Mouse (Mus musculus): ENCODE measurements around the gene Mark1. TPM values are rescaled to one million over a fixed set of nuclear protein-coding genes. Genes with fewer than 3 reads are reported as not detected.

The Mark1 gene
- polyA plus RNA-seq, 1 experiment from 2014 or later = 2.6 TPM

GRCm38 (mm10) chr1:184851741-184852618 lies 147.4 kb downstream of the Mark1 start:
- H3K4me1 ChIP-seq (replicated peaks; ENCODE audit: control insufficient read depth, insufficient read depth, low read length) = peaks cover 13% of the 10 kb centered on the region
- no peaks in the 10 kb centered on the region for H3K9me3 ChIP-seq (ENCODE audit: control insufficient read depth, low read length)
- WGBS = 12% methylated on average over 31 of the region's 31 CpGs
- DNase-seq (ENCODE audit: low spot score) (peak; percentile 81), ATAC-seq (replicated peaks; ENCODE audit: low FRiP score, low TSS enrichment, low read depth) (peak; percentile 88)
- peak overlapping the region; percentile 32 for H3K4me2 ChIP-seq (ENCODE audit: low read length)
- H3K4me3 ChIP-seq (ENCODE audit: low read depth, low read length) = no peak overlapping the region
- peak overlapping the region; percentile 33; the same call in 1 of the 2 replicates for H3K27ac ChIP-seq (ENCODE audit: low read depth)
- no peaks in the 10 kb centered on the region for H3K27me3 ChIP-seq (replicated peaks; ENCODE audit: control insufficient read depth, insufficient read depth, low read length)
- H3K9ac ChIP-seq (ENCODE audit: low read length) = no peak overlapping the region
- no peaks in the 10 kb centered on the region for H3K36me3 ChIP-seq (ENCODE audit: control insufficient read depth, insufficient read depth, low read length)

DNA sequence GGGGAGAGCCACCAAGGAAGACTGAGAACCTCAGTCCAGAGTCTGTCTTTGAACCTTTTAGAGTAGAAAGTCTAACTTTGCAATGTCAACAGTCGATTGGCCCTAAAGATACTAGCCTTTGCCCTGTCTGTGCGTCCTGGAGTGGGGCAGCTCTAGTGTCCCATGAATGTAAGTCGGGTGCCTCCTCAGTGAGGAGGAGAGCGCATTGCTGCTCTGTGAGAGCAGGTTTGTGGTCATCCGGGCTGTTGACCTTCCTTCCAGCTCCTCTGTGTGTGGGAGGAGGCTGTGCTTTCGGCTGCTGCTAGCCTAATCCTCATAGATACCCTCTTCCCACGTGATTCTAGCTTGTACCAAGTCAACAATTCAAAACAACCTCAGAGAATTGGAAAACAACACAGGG lies 148.2 kb downstream of the Mark1 start:
- no peak overlapping the region for H3K4me2 ChIP-seq (ENCODE audit: low read length)
- H3K9me3 ChIP-seq (ENCODE audit: control insufficient read depth, low read length) = no peaks in the 10 kb centered on the region
- ATAC-seq (replicated peaks; ENCODE audit: low FRiP score, low TSS enrichment, low read depth) = no peak
- no peak overlapping the region; the same call in 1 of the 2 replicates for H3K27ac ChIP-seq (ENCODE audit: low read depth)
- 38% methylated on average over 7 of the region's 7 CpGs for WGBS
- no peak overlapping the region for H3K4me3 ChIP-seq (ENCODE audit: low read depth, low read length)
- DNase-seq (ENCODE audit: low spot score) = no peak
- no peaks in the 10 kb centered on the region for H3K27me3 ChIP-seq (replicated peaks; ENCODE audit: control insufficient read depth, insufficient read depth, low read length)
- H3K4me1 ChIP-seq (replicated peaks; ENCODE audit: control insufficient read depth, insufficient read depth, low read length) = peaks cover 13% of the 10 kb centered on the region
- no peak overlapping the region for H3K9ac ChIP-seq (ENCODE audit: low read length)
- H3K36me3 ChIP-seq (ENCODE audit: control insufficient read depth, insufficient read depth, low read length) = no peaks in the 10 kb centered on the region

DNA sequence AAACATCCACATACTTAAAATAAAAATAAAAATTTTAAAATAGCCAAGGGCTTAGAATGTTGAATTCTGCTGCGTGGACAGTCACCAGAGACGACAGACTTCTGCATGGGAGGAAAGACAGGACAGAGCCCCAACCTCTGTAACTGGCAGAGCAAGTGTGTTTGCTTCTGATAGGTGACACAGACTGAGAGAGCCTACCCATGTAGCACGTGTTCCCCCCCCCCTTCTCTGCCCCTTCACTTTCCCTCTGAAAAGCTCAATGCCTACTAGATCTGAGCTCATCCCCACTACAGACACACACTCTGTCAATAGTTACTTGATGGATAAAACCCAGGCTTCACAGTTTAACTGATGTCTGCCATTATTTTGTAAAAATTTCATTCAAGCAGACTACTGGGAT lies 152.4 kb downstream of the Mark1 start:
- no peak overlapping the region for H3K9ac ChIP-seq (ENCODE audit: low read length)
- 37% methylated on average over 3 of the region's 3 CpGs for WGBS

More for the DNA sequence above, 152.4 kb downstream of the Mark1 start:
- Histone ChIP-seq H3K27me3 (replicated peaks; ENCODE audit: control insufficient read depth, insufficient read depth, low read length) (no peaks in the 10 kb centered on the region), H3K4me1 (replicated peaks; ENCODE audit: control insufficient read depth, insufficient read depth, low read length) (peaks cover 13% of the 10 kb centered on the region), H3K27ac (ENCODE audit: low read depth) (no peak overlapping the region), H3K9me3 (ENCODE audit: control insufficient read depth, low read length) (no peaks in the 10 kb centered on the region), H3K4me3 (ENCODE audit: low read depth, low read length) (no peak overlapping the region), H3K4me2 (ENCODE audit: low read length) (peak overlapping the region; percentile 95), H3K36me3 (ENCODE audit: control insufficient read depth, insufficient read depth, low read length) (no peaks in the 10 kb centered on the region)
- ATAC-seq (replicated peaks; ENCODE audit: low FRiP score, low TSS enrichment, low read depth) = no peak
- DNase-seq (ENCODE audit: low spot score) = no peak

Other genes starting within 250 kb of the Mark1 start
- gene Marc1, start 188.3 kb downstream of the Mark1 start, polyA plus RNA-seq (2014; fragmentation: Nextera tagmentation; extraction: Ambion mirVana) = 0.19 and 0.22 TPM in 2 replicates
- 262 and 279 TPM in 2 replicates for gene Marc2, start 153.1 kb downstream of the Mark1 start, polyA plus RNA-seq (2014; fragmentation: Nextera tagmentation; extraction: Ambion mirVana)
- gene C130074G19Rik, start 116.4 kb downstream of the Mark1 start, polyA plus RNA-seq (2014; fragmentation: Nextera tagmentation; extraction: Ambion mirVana) = 2.1 and 2.4 TPM in 2 replicates
- 26.1 and 29.8 TPM in 2 replicates for gene Rab3gap2, start 204.5 kb upstream of the Mark1 start, polyA plus RNA-seq (2014; fragmentation: Nextera tagmentation; extraction: Ambion mirVana)

Measured in intestine, embryonic 14.5 days (tissue).